Mouse (Mus musculus) heart, adult 2 months (tissue): ENCODE measurements around the gene Ptpn9.

ENCODE experiments used
- CTCF ChIP-seq: fragments of 200-600 bp; IDR thresholded peaks from 2 replicates; pipeline ENCODE4 v1.8.1; 2022; ENCODE audit warnings: antibody characterized with exemption, mild to moderate bottlenecking, moderate library complexity
- POLR2A ChIP-seq: fragments of 200-500 bp; IDR thresholded peaks from 2 replicates; pipeline ENCODE4 v1.6.1; 2011; ENCODE audit warnings: mild to moderate bottlenecking, low read depth, low read length, control low read depth; ENCODE audit not compliant: insufficient read depth

GRCm38 (mm10) chr9:56981502-56981901 is 13.2 kb upstream of the Ptpn9 start:
- no peak for TF ChIP-seq POLR2A
- no peak for TF ChIP-seq CTCF
